Mouse (Mus musculus) stomach, postnatal 0 days (tissue): ENCODE measurements around the gene Utp18.

Experiments
- CTCF ChIP-seq: IDR thresholded peaks from 2 replicates; pipeline ENCODE4 v1.5.1; 2016; ENCODE audit warnings: antibody characterized with exemption, low read depth, mild to moderate bottlenecking, moderate library complexity
- EP300 ChIP-seq: optimal IDR thresholded peaks from 2 replicates; pipeline ENCODE3; 2016; ENCODE audit warnings: antibody characterized with exemption

DNA sequence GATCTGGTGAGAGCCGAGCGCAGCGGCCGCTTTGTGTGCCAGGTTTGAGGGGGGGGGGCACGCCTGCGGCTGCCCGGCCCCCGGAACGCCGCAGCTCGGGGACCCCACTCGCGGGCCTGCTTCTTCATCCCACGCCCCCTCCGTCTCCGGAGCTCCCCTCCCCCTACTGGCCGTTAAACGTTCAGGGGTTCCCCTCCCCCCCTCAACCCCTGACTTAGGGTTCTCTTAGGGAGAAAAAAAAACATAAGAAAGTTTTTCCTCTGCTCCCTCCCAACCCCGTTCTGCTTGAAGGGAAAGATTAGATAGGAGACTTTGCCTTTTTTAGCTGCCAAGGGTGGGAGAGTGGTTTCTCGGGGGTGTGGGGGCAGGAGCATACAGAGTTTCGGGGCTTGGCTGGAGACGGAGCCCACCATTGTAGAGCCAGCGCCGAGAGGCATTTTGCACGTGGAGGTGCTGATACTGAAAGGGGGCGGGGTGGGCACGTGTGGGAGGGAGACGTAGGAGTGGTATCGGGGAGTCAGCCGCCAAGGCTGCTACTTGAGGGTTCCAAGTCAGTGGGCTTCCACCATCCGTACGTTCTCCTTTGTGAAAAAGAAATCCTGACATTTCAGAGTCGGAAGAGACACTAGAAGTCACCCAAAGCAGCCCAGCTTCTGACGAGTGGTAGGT, 979 bp upstream of the Utp18 start:
- TF ChIP-seq CTCF (0 out of 2 replicates have a peak, but pooled peaks have one; percentile 21), EP300 (no peak)
